Mouse (Mus musculus): ENCODE measurements at regions not wholly inside any gene's neighbourhood (a gene's known extent, or its start where the extent isn't known, plus 50 kb on each side); places are given as distances from the start of the nearest gene placed in this dataset.

- peak; percentile 28 for DNase-seq (ENCODE audit: low read depth, low spot score)
These were observed 1473.3 kb upstream of the G6pd2 start for GRCm38 (mm10) chr5:60335361-60335760.
